Comparison of ENCODE assay signal across 26 mouse cellular contexts in the genomic region with DNA sequence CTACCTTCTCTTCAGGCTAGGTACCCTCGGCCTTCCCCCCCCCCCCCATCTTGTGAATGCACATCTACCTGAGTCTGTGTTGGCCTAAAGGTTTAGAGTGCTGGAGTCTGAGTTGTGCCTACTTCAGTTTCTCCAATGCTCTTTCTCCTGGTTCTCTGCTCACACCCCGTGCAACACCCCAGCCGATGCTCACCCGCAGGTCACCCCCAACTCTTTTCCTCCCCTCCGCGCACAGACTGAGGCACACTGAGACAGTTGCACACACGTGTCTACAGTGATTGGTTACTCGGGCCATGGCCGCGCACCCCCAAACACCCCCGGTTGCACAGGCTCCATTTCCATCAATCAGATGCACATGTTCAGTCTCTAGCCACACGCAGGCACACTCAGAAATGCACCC. TPM values are rescaled to one million over a fixed set of nuclear protein-coding genes. Genes with fewer than 3 reads are reported as not detected.
DNase-seq lines count a peak whose midpoint lies in the region; ATAC-seq lines count a peak whose summit lies in the region.
"Had no signal": no experiment of that assay in that cellular context is flagged by ENCODE, and none has a peak within 500 bp of the region (broad histone marks: within the 10 kb centered on the region; RNA-seq: fewer than 3 reads in every experiment).

No protein-coding gene starts in this region.

- DNase-seq in hindbrain, embryonic 11.5 days (ENCODE audit: low spot score) = peak; percentile 22
- no peak for DNase-seq in layer of hippocampus, adult 8-10 months (ENCODE audit: low spot score in 2 of 2)
- DNase-seq in cerebellum, postnatal 10 days = no peak
- DNase-seq in T-cell, adult 2 months (ENCODE audit: low spot score) = no peak
- DNase-seq: adrenal gland, adult 2 months; adrenal gland, postnatal 25 days; cerebellum, adult 2 months; cerebellum, postnatal 14 days; embryo, embryonic 11 days; forebrain, postnatal 0 days; gastrocnemius, adult 2 months; gastrocnemius, postnatal 25 days; heart, adult 11 months; heart, postnatal 36 days; kidney, adult 11 months had no signal

- H3K4me3 ChIP-seq in hindbrain, embryonic 11.5 days (ENCODE audit: low read depth, low read length) = no peak overlapping the region
- H3K4me3 ChIP-seq in hindbrain, embryonic 12.5 days = no peak overlapping the region
- 0 out of 2 replicates have a peak overlapping the region, but pooled peaks have one; percentile 57 for H3K4me3 ChIP-seq in hindbrain, embryonic 13.5 days
- H3K4me3 ChIP-seq in hindbrain, embryonic 16.5 days (ENCODE audit: low read length) = no peak overlapping the region
- no peak overlapping the region for H3K4me3 ChIP-seq in neural tube, embryonic 13.5 days
- H3K4me3 ChIP-seq: embryonic facial prominence, embryonic 12.5 days; forebrain, embryonic 13.5 days; heart, embryonic 13.5 days had no signal

- no peak overlapping the region for H3K27ac ChIP-seq in hindbrain, embryonic 11.5 days (ENCODE audit: low read depth, low read length)
- H3K27ac ChIP-seq in hindbrain, embryonic 12.5 days = no peak overlapping the region
- H3K27ac ChIP-seq in hindbrain, embryonic 13.5 days = peak overlapping the region; percentile 97
- no peak overlapping the region for H3K27ac ChIP-seq in hindbrain, embryonic 16.5 days (ENCODE audit: low read depth, low read length)
- H3K27ac ChIP-seq in neural tube, embryonic 13.5 days (replicated peaks) = no peak overlapping the region
- H3K27ac ChIP-seq: embryonic facial prominence, embryonic 12.5 days; forebrain, embryonic 13.5 days; heart, embryonic 13.5 days had no signal

- ATAC-seq in hindbrain, embryonic 11.5 days (ENCODE audit: low FRiP score) = no peak
- ATAC-seq in hindbrain, embryonic 12.5 days (ENCODE audit: low FRiP score) = no peak
- ATAC-seq in hindbrain, embryonic 13.5 days (ENCODE audit: low FRiP score) = no peak
- no peak for ATAC-seq in hindbrain, embryonic 16.5 days
- no peak for ATAC-seq in neural tube, embryonic 13.5 days (ENCODE audit: low read depth)
- ATAC-seq: forebrain, embryonic 13.5 days; forebrain, postnatal 0 days; Patski had no signal

- no peaks in the 10 kb centered on the region for H3K36me3 ChIP-seq in hindbrain, embryonic 11.5 days (ENCODE audit: control insufficient read depth, insufficient read depth, low read length)
- H3K36me3 ChIP-seq in hindbrain, embryonic 12.5 days = no peaks in the 10 kb centered on the region
- no peaks in the 10 kb centered on the region for H3K36me3 ChIP-seq in hindbrain, embryonic 13.5 days
- H3K36me3 ChIP-seq in hindbrain, embryonic 16.5 days (ENCODE audit: control insufficient read depth, insufficient read depth, low read length) = no peaks in the 10 kb centered on the region
- H3K36me3 ChIP-seq in neural tube, embryonic 13.5 days = no peaks in the 10 kb centered on the region
- H3K36me3 ChIP-seq: embryonic facial prominence, embryonic 12.5 days; heart, embryonic 13.5 days had no signal

- H3K4me1 ChIP-seq in hindbrain, embryonic 11.5 days (replicated peaks; ENCODE audit: control insufficient read depth, insufficient read depth, low read length) = peaks cover 17% of the 10 kb centered on the region
- H3K4me1 ChIP-seq in hindbrain, embryonic 12.5 days = peaks cover 34% of the 10 kb centered on the region
- H3K4me1 ChIP-seq in hindbrain, embryonic 13.5 days (replicated peaks) = peaks cover 82% of the 10 kb centered on the region
- H3K4me1 ChIP-seq in hindbrain, embryonic 16.5 days (ENCODE audit: control insufficient read depth, insufficient read depth, low read depth, low read length) = peaks cover 8% of the 10 kb centered on the region; the same call in 1 of the 2 replicates
- peaks cover 90% of the 10 kb centered on the region for H3K4me1 ChIP-seq in neural tube, embryonic 13.5 days (replicated peaks)

- WGBS in hindbrain, embryonic 11.5 days = 6% methylated on average over 11 of the region's 12 CpGs
- WGBS in hindbrain, embryonic 12.5 days = 4% methylated on average over 11 of the region's 12 CpGs
- 4% methylated on average over 12 of the region's 12 CpGs for WGBS in hindbrain, embryonic 13.5 days
- WGBS in hindbrain, embryonic 16.5 days = 6% methylated on average over 11 of the region's 12 CpGs
- WGBS in neural tube, embryonic 13.5 days = 4% methylated on average over 12 of the region's 12 CpGs

- peaks cover 92% of the 10 kb centered on the region for H3K27me3 ChIP-seq in hindbrain, embryonic 11.5 days (ENCODE audit: control insufficient read depth, insufficient read depth, low read length)
- H3K27me3 ChIP-seq in hindbrain, embryonic 12.5 days = peaks cover 94% of the 10 kb centered on the region
- peaks cover 90% of the 10 kb centered on the region for H3K27me3 ChIP-seq in hindbrain, embryonic 13.5 days
- peaks cover 40% of the 10 kb centered on the region for H3K27me3 ChIP-seq in hindbrain, embryonic 16.5 days (replicated peaks; ENCODE audit: control insufficient read depth, insufficient read depth, low read length)
- H3K27me3 ChIP-seq in neural tube, embryonic 13.5 days = peaks cover 79% of the 10 kb centered on the region

- H3K9ac ChIP-seq in hindbrain, embryonic 11.5 days (ENCODE audit: low read depth, low read length) = no peak overlapping the region
- no peak overlapping the region for H3K9ac ChIP-seq in hindbrain, embryonic 12.5 days
- H3K9ac ChIP-seq in hindbrain, embryonic 13.5 days = peak overlapping the region; percentile 43; the same call in 1 of the 2 replicates
- H3K9ac ChIP-seq in hindbrain, embryonic 16.5 days (ENCODE audit: low read depth, low read length) = no peak overlapping the region
- H3K9ac ChIP-seq in neural tube, embryonic 13.5 days = peak overlapping the region; percentile 96
- H3K9ac ChIP-seq: embryonic facial prominence, embryonic 12.5 days; forebrain, embryonic 13.5 days; forebrain, postnatal 0 days; heart, embryonic 13.5 days had no signal

- no peak overlapping the region for H3K4me2 ChIP-seq in hindbrain, embryonic 11.5 days (replicated peaks; ENCODE audit: low read depth, low read length)
- no peak overlapping the region for H3K4me2 ChIP-seq in hindbrain, embryonic 12.5 days (replicated peaks)
- peak overlapping the region; percentile 64 for H3K4me2 ChIP-seq in hindbrain, embryonic 13.5 days
- H3K4me2 ChIP-seq in hindbrain, embryonic 16.5 days (ENCODE audit: low read length) = 0 out of 2 replicates have a peak overlapping the region, but pooled peaks have one; percentile 5
- peak overlapping the region; percentile 75; the same call in 1 of the 2 replicates for H3K4me2 ChIP-seq in neural tube, embryonic 13.5 days
- H3K4me2 ChIP-seq: embryonic facial prominence, embryonic 12.5 days; forebrain, embryonic 13.5 days; heart, embryonic 13.5 days had no signal

- no peaks in the 10 kb centered on the region for H3K9me3 ChIP-seq in hindbrain, embryonic 11.5 days (ENCODE audit: control insufficient read depth, low read length)
- H3K9me3 ChIP-seq in hindbrain, embryonic 12.5 days (replicated peaks) = no peaks in the 10 kb centered on the region
- H3K9me3 ChIP-seq in hindbrain, embryonic 13.5 days = no peaks in the 10 kb centered on the region
- H3K9me3 ChIP-seq in hindbrain, embryonic 16.5 days (ENCODE audit: control insufficient read depth, low read length) = no peaks in the 10 kb centered on the region
- no peaks in the 10 kb centered on the region for H3K9me3 ChIP-seq in neural tube, embryonic 13.5 days
- H3K9me3 ChIP-seq: embryonic facial prominence, embryonic 12.5 days; forebrain, embryonic 13.5 days; heart, embryonic 13.5 days had no signal

RNA-seq across cellular contexts. Expression of gene Lbx1, which starts 7.5 kb away (rescaled TPM):
- 7.6 and 8.5 TPM in 2 replicates for polyA plus RNA-seq in hindbrain, embryonic 11.5 days (2014; fragmentation: Nextera tagmentation; extraction: Ambion mirVana)
- polyA plus RNA-seq in hindbrain, embryonic 12.5 days (2016; fragmentation: Nextera tagmentation; extraction: Ambion mirVana) = 10.8 and 18.8 TPM in 2 replicates
- polyA plus RNA-seq in hindbrain, embryonic 13.5 days (2015; fragmentation: Nextera tagmentation; extraction: Ambion mirVana) = 9.5 and 11.8 TPM in 2 replicates
- polyA plus RNA-seq in hindbrain, embryonic 16.5 days (2015; fragmentation: Nextera tagmentation; extraction: Ambion mirVana) = 6.9 and 7.3 TPM in 2 replicates
- polyA plus RNA-seq in neural tube, embryonic 13.5 days (2015; fragmentation: Nextera tagmentation; extraction: Ambion mirVana) = 16.0 and 16.9 TPM in 2 replicates
- not detected for total RNA-seq in layer of hippocampus, adult 8-10 months (2022)
- total RNA-seq: adrenal gland, postnatal 25 days; CH12.LX; common myeloid progenitor, adult 5-6 weeks; forebrain, postnatal 0 days had no signal
- polyA plus RNA-seq: adrenal gland, adult 2 months; forebrain, embryonic 13.5 days; forebrain, postnatal 0 days; heart, embryonic 13.5 days; heart, postnatal 0 days; Patski had no signal

Comparison
In these comparisons a context has a peak if more than half of its experiments do, and no peak if none do; other contexts are left out.
1. H3K4me2 ChIP-seq: peak in hindbrain, embryonic 13.5 days (single experiment), hindbrain, embryonic 16.5 days (single experiment) and neural tube, embryonic 13.5 days (single experiment); none in hindbrain, embryonic 11.5 days (single experiment) and hindbrain, embryonic 12.5 days (single experiment).
2. H3K9ac ChIP-seq: peak in hindbrain, embryonic 13.5 days (single experiment) and neural tube, embryonic 13.5 days (single experiment); none in hindbrain, embryonic 11.5 days (single experiment), hindbrain, embryonic 12.5 days (single experiment) and hindbrain, embryonic 16.5 days (single experiment).